Mouse (Mus musculus) thymus, adult 18-20 months (tissue): ENCODE measurements around the gene Ttll3.

Experiments used
- DNase-seq, 2 experiments: peaks; one replicate each; pipeline ENCODE4 v3.0.0; 2022; ENCODE audit warnings: mixed read lengths in 2 of 2

Gene Ttll3

GRCm38 (mm10) chr6:113388960-113389359 is at the start of gene Ttll3:
Ttll3 (plus strand) TSS chr6:113389260.
- DNase-seq = no peak

- no peak for DNase-seq
Measured at GRCm38 (mm10) chr6:113341574-113341973, 47.5 kb upstream of the Ttll3 start.

GRCm38 (mm10) chr6:113342297-113342696 is 46.8 kb upstream of the Ttll3 start:
- no peak for DNase-seq

GRCm38 (mm10) chr6:113343177-113344092 is 45.6 kb upstream of the Ttll3 start, which contains the start of gene Camk1:
Camk1 (minus strand) TSS chr6:113343984.
- peak in 1 of 2 experiments; percentile 28 for DNase-seq

GRCm38 (mm10) chr6:113344321-113344720 is 44.7 kb upstream of the Ttll3 start:
- no peak for DNase-seq

- DNase-seq = no peak
Measured at GRCm38 (mm10) chr6:113346897-113347296, 42.2 kb upstream of the Ttll3 start.

- DNase-seq = no peak
Measured at GRCm38 (mm10) chr6:113350538-113350937, 38.5 kb upstream of the Ttll3 start.

- no peak for DNase-seq
Measured at GRCm38 (mm10) chr6:113351161-113351560, 37.9 kb upstream of the Ttll3 start.

GRCm38 (mm10) chr6:113351653-113352052 is 37.4 kb upstream of the Ttll3 start:
- no peak for DNase-seq

GRCm38 (mm10) chr6:113352820-113353219 is 36.2 kb upstream of the Ttll3 start:
- DNase-seq = no peak

- DNase-seq = no peak
Measured at GRCm38 (mm10) chr6:113353696-113354095, 35.4 kb upstream of the Ttll3 start.

- no peak for DNase-seq
Measured at GRCm38 (mm10) chr6:113361476-113361875, 27.6 kb upstream of the Ttll3 start.

GRCm38 (mm10) chr6:113362241-113362640 is 26.8 kb upstream of the Ttll3 start:
- DNase-seq = no peak

- DNase-seq = no peak
Measured at GRCm38 (mm10) chr6:113364518-113365135, 24.4 kb upstream of the Ttll3 start.

GRCm38 (mm10) chr6:113366639-113367038 is 22.4 kb upstream of the Ttll3 start:
- DNase-seq = no peak

GRCm38 (mm10) chr6:113367574-113367973 is 21.5 kb upstream of the Ttll3 start:
- no peak for DNase-seq

GRCm38 (mm10) chr6:113368124-113368523 is 20.9 kb upstream of the Ttll3 start:
- DNase-seq = no peak

- DNase-seq = no peak
Measured at GRCm38 (mm10) chr6:113368577-113368976, 20.5 kb upstream of the Ttll3 start.

GRCm38 (mm10) chr6:113370194-113370929 is 18.7 kb upstream of the Ttll3 start:
- no peak for DNase-seq

- DNase-seq = no peak
Measured at GRCm38 (mm10) chr6:113373491-113373890, 15.6 kb upstream of the Ttll3 start.

- peak in 1 of 2 experiments; percentile 84 for DNase-seq
Measured at GRCm38 (mm10) chr6:113377172-113377495, 11.9 kb upstream of the Ttll3 start.

- peak; percentile 75 to 92 for DNase-seq
Measured at GRCm38 (mm10) chr6:113377496-113378385, 11.3 kb upstream of the Ttll3 start, which contains the start of the genes Tada3 and Arpc4. Tada3 (minus strand) TSS chr6:113377883. Arpc4 (plus strand) TSS chr6:113378115.
